8 mouse cellular contexts compared by ENCODE assay signal in the genomic region with DNA sequence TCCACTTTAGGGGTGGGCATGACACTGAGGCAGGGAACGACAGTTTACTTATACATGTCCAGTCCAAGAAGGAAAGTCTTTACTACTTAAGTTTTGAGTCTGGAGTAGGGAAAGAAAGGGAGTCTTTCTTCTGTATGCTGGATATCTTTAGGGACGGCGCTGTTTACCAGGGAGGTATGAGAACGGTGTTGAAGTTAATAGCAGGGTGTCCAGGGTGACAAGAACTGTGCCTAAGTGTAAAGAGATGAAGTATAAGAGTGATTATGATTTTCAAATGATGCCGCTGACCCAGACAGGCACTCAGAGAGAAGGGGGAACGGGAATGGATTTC.
DNase-seq lines count a peak whose midpoint lies in the region; ATAC-seq and TF ChIP-seq lines count a peak whose summit lies in the region.

No protein-coding gene starts in this region.

- intact Hi-C loops in heart, postnatal 36 days (cut with DNase I): loop anchor here (2.0 to 5.0 kb wide), 2 partner anchors 60 to 109 kb away; no protein-coding TSS in a partner anchor

- no peaks in the 10 kb centered on the region for H3K9me3 ChIP-seq in heart, embryonic 15.5 days (replicated peaks)
- H3K9me3 ChIP-seq in hindbrain, embryonic 12.5 days (replicated peaks): no peaks in the 10 kb centered on the region
- 0 out of 2 replicates have a peak, but pooled peaks cover 3% of the 10 kb centered on the region for H3K9me3 ChIP-seq in midbrain, embryonic 10.5 days (replicated peaks)

- peak overlapping the region; percentile 42 for H3K9ac ChIP-seq in heart, embryonic 15.5 days
- H3K9ac ChIP-seq in hindbrain, embryonic 12.5 days: no peak overlapping the region

- no peak for DNase-seq in heart, postnatal 36 days
- DNase-seq in midbrain, embryonic 10.5 days (ENCODE audit: low spot score): no peak
- DNase-seq in yolk sac, embryonic 10.5 days (ENCODE audit: low spot score): no peak
- DNase-seq in T-cell, adult 2 months (ENCODE audit: low spot score): no peak
- no peak for DNase-seq in adrenal gland, adult 8-10 months

- peak overlapping the region; percentile 66 for H3K4me3 ChIP-seq in heart, embryonic 15.5 days
- H3K4me3 ChIP-seq in bone marrow macrophage, adult 2 months (ENCODE audit: insufficient read depth, low read length): peak overlapping the region; percentile 61; the same call in 1 of the 2 replicates
- peak overlapping the region; percentile 51; the same call in 1 of the 2 replicates for H3K4me3 ChIP-seq in hindbrain, embryonic 12.5 days
- peak overlapping the region; percentile 67 for H3K4me3 ChIP-seq in midbrain, embryonic 10.5 days

- no peaks in the 10 kb centered on the region for H3K36me3 ChIP-seq in heart, embryonic 15.5 days
- H3K36me3 ChIP-seq in hindbrain, embryonic 12.5 days: no peaks in the 10 kb centered on the region
- H3K36me3 ChIP-seq in midbrain, embryonic 10.5 days: 0 out of 2 replicates have a peak, but pooled peaks cover 4% of the 10 kb centered on the region

- H3K27me3 ChIP-seq in heart, embryonic 15.5 days: no peaks in the 10 kb centered on the region
- H3K27me3 ChIP-seq in hindbrain, embryonic 12.5 days: peaks cover 18% of the 10 kb centered on the region
- peaks cover 41% of the 10 kb centered on the region for H3K27me3 ChIP-seq in midbrain, embryonic 10.5 days (ENCODE audit: low read depth, poor library complexity, severe bottlenecking)

- TF ChIP-seq POLR2A in bone marrow macrophage, adult 2 months (IDR thresholded peaks at IDR 0.05; ENCODE audit: borderline replicate concordance, low read depth, low read length): no peak

- no peak for TF ChIP-seq CTCF in bone marrow macrophage, adult 2 months (IDR thresholded peaks at IDR 0.05; ENCODE audit: low read depth, low read length)

- H3K4me1 ChIP-seq in heart, embryonic 15.5 days (replicated peaks): 0 out of 2 replicates have a peak, but pooled peaks cover 5% of the 10 kb centered on the region
- H3K4me1 ChIP-seq in bone marrow macrophage, adult 2 months (ENCODE audit: control insufficient read depth, insufficient read depth, low read length): peaks cover 8% of the 10 kb centered on the region
- H3K4me1 ChIP-seq in hindbrain, embryonic 12.5 days: no peaks in the 10 kb centered on the region
- H3K4me1 ChIP-seq in midbrain, embryonic 10.5 days: peaks cover 25% of the 10 kb centered on the region

- H3K27ac ChIP-seq in heart, embryonic 15.5 days: peak overlapping the region; percentile 97
- peak overlapping the region; percentile 60; the same call in 1 of the 2 replicates for H3K27ac ChIP-seq in bone marrow macrophage, adult 2 months (ENCODE audit: insufficient read depth, low read depth, low read length)
- no peak overlapping the region for H3K27ac ChIP-seq in hindbrain, embryonic 12.5 days
- H3K27ac ChIP-seq in midbrain, embryonic 10.5 days (replicated peaks): no peak overlapping the region; the same call in 1 of the 2 replicates

- no peak for ATAC-seq in heart, embryonic 15.5 days (replicated peaks; ENCODE audit: insufficient number of reproducible peaks, insufficient read depth, low FRiP score, low read depth)
- ATAC-seq in hindbrain, embryonic 12.5 days (ENCODE audit: low FRiP score): no peak

- WGBS in heart, embryonic 15.5 days: 24% methylated on average over 6 of the region's 6 CpGs
- WGBS in hindbrain, embryonic 12.5 days: 26% methylated on average over 6 of the region's 6 CpGs
- 16% methylated on average over 6 of the region's 6 CpGs for WGBS in midbrain, embryonic 10.5 days

- H3K4me2 ChIP-seq in heart, embryonic 15.5 days: peak overlapping the region; percentile 62
- peak overlapping the region; percentile 63 for H3K4me2 ChIP-seq in hindbrain, embryonic 12.5 days (replicated peaks)

Comparison
In these comparisons a context has a peak if more than half of its experiments do, and no peak if none do; other contexts are left out.
1. H3K27ac ChIP-seq: peak in heart, embryonic 15.5 days (single experiment) and bone marrow macrophage, adult 2 months (single experiment); none in hindbrain, embryonic 12.5 days (single experiment) and midbrain, embryonic 10.5 days (single experiment).
2. Peak in every context shown above with its lines, with median percentiles within 50 percentile points of each other: H3K4me3 ChIP-seq.